Mouse (Mus musculus) embryonic facial prominence, embryonic 11.5 days (tissue): ENCODE data around the gene Galnt17. TPM values are rescaled to one million over a fixed set of nuclear protein-coding genes. Genes with fewer than 3 reads are reported as not detected.

Source experiments
- ATAC-seq: fragments of 200-750 bp; cut with Nextera tagmentation; replicated peaks from 2 replicates; pipeline ENCODE4 v1.8.0; 2017; ENCODE audit warnings: low read depth; ENCODE audit not compliant: insufficient number of reproducible peaks, low FRiP score, low TSS enrichment
- DNase-seq: peaks from one replicate; pipeline ENCODE4 v3.0.0-alpha.2; 2015; ENCODE audit warnings: low spot score
- H3K27ac ChIP-seq: fragments of 300-500 bp; sonication (generic); replicated peaks from 2 replicates; pipeline ENCODE4 v1.5.1; 2014; ENCODE audit warnings: mild to moderate bottlenecking, low read depth, low read length, control low read depth
- H3K27me3 ChIP-seq: fragments of 300-500 bp; sonication (generic); 2 replicates; pipeline ENCODE4 v1.6.1; 2014; ENCODE audit warnings: mild to moderate bottlenecking, low read length, moderate library complexity, mixed read lengths; ENCODE audit not compliant: control insufficient read depth, insufficient read depth
- H3K36me3 ChIP-seq: fragments of 300-500 bp; sonication (generic); replicated peaks from 2 replicates; pipeline ENCODE4 v1.6.1; 2014; ENCODE audit warnings: low read depth, mild to moderate bottlenecking, low read length, moderate library complexity, mixed read lengths; ENCODE audit not compliant: control insufficient read depth, insufficient read depth
- H3K4me1 ChIP-seq: fragments of 300-500 bp; sonication (generic); 2 replicates; pipeline ENCODE4 v1.6.1; 2014; ENCODE audit warnings: low read length, mixed read lengths; ENCODE audit not compliant: control insufficient read depth, insufficient read depth
- H3K4me2 ChIP-seq: fragments of 300-500 bp; sonication (generic); 2 replicates; pipeline ENCODE4 v1.6.1; 2014; ENCODE audit warnings: low read depth, mild to moderate bottlenecking, control low read depth, low read length, moderate library complexity
- H3K4me3 ChIP-seq: fragments of 300-500 bp; sonication (generic); 2 replicates; pipeline ENCODE4 v1.5.1; 2014; ENCODE audit warnings: low read depth, low read length, control low read depth
- H3K9ac ChIP-seq: fragments of 300-500 bp; sonication (generic); replicated peaks from 2 replicates; pipeline ENCODE4 v1.6.1; 2014; ENCODE audit warnings: mild to moderate bottlenecking, control low read depth, low read length
- H3K9me3 ChIP-seq: fragments of 300-500 bp; sonication (generic); replicated peaks from 2 replicates; pipeline ENCODE4 v1.6.1; 2016; ENCODE audit warnings: mild to moderate bottlenecking, low read length, inconsistent platforms, mixed read lengths; ENCODE audit not compliant: control insufficient read depth
- WGBS: fragments of 180-500 bp; shearing (Covaris S2); extraction: QIAGEN DNeasy Blood & Tissue Kit; methylation state at CpG from one replicate; pipeline ENCODE4 v1.1.7; 2014; 5-methylcytosine and 5-hydroxymethylcytosine counted together
- polyA plus RNA-seq: library from polyadenylated mRNA; unstranded; fragments of >200 nt; fragmentation: Nextera tagmentation; extraction: Ambion mirVana; gene quantifications from 2 replicates; pipeline ENCODE4 v1.2.1, GENCODE M21; 2014

Gene Galnt17
- 0.79 and 1.1 TPM in 2 replicates for polyA plus RNA-seq

DNA sequence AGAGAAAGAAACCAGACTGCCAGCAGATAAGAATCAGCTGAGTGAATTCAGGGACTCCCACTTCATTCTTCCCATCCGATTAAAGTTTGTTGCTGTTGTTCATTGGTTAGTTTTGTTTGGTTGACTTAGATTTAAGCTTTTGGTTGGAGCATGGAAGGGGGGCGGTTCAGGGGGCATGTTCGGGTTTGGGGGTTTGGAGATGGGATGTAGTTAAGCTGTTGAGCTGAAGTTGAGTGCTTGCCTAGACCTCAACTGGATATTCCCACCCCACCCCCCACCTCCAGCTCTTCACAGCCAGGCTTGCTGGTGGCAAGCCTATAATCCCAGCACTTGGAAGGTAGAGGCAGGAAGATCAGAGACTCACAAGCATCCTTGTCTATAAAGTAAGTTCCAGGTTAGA is at the start of gene Galnt17:
TSS of gene Galnt17 (minus strand) at position 101 of the 400 bp plus-strand sequence.
- Histone ChIP-seq H3K4me3 (peak within 1 kb of the TSS; percentile 51), H3K27ac (0 out of 2 replicates have a peak within 1 kb of the TSS, but pooled peaks have one; percentile 35), H3K9ac (peak within 1 kb of the TSS; percentile 58), H3K27me3 (peaks cover 23% of the 10 kb centered on the region), H3K9me3 (no peaks in the 10 kb centered on the region), H3K4me1 (peaks cover 6% of the 10 kb centered on the region), H3K4me2 (peak within 1 kb of the TSS; percentile 93), H3K36me3 (no peaks in the 10 kb centered on the region)
- 43% methylated on average over 3 of the region's 3 CpGs for WGBS
- DNase-seq (no peak), ATAC-seq (no peak)

DNA sequence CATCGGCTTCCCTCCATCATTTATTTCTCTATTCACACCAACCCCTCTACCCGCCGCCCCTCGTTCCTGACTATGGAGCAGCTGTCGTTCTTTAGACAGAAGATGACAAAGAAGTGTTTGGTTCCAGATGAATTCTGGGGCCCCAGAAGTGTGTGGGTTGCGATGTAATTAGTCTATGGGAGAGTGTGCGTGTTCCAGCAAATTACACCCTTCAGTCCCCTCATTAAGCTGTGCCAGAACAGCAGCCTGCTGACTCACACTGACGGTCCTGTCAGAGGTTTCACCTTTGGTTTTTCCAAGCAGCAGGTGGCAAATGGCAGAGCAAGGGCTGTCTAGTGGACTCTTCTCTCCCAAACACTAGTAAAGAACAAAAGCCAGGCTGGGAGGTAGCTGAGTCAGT is 26.2 kb upstream of the Galnt17 start:
- Histone ChIP-seq H3K36me3 (no peaks in the 10 kb centered on the region), H3K9ac (no peak overlapping the region), H3K4me1 (no peaks in the 10 kb centered on the region), H3K4me3 (no peak overlapping the region), H3K27me3 (no peaks in the 10 kb centered on the region), H3K4me2 (no peak overlapping the region), H3K9me3 (no peaks in the 10 kb centered on the region), H3K27ac (no peak overlapping the region)
- no peak for DNase-seq
- 80% methylated on average over 8 of the region's 8 CpGs for WGBS
- ATAC-seq = no peak

DNA sequence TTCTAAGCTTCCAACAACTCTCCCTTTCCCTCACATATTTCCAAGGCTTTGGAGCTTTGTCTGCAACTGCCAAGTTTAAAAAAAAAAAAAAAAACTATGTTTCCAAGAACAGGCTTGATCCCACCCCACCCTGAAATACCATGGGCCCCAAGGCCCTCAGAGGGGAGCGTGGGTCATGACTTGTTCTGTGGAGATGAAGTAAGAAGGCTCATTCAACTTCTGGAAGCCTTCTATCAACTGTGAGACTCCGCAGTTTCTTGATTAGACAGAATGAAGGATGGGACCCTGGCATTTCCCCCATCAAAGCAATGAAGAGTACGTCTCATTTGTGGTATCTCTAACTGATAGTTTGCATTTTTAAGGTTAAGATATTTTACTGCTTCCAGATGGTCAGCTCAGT is 13.0 kb upstream of the Galnt17 start:
- H3K36me3 ChIP-seq = no peaks in the 10 kb centered on the region
- no peak overlapping the region for H3K27ac ChIP-seq
- no peaks in the 10 kb centered on the region for H3K27me3 ChIP-seq
- H3K4me1 ChIP-seq = no peaks in the 10 kb centered on the region
- no peak for ATAC-seq
- H3K4me2 ChIP-seq = no peak overlapping the region
- no peak for DNase-seq
- no peaks in the 10 kb centered on the region for H3K9me3 ChIP-seq
- H3K9ac ChIP-seq = no peak overlapping the region
- whole genome bisulfite sequencing = 77% methylated on average over 3 of the region's 3 CpGs
- H3K4me3 ChIP-seq = no peak overlapping the region

DNA sequence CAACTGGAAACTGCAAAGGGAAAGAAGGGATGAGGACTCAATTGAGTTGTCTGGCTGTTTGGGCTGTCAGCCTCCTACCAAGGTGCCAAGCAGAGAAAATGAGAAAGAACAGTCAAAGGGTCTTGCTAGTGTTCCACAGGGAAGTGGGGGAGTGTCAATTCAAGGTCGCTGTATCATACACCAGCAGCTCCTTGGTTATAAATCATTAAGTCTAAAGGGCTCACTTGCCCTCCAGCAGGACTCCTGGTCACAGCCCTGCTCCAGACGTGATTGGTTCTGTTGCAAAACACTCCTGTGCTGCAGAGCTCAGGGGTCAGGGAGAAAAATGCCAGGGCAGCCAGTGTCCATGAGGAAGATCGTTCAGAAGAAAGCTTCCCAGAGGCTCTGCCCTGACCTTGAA is 11.3 kb upstream of the Galnt17 start:
- Histone ChIP-seq H3K36me3 (no peaks in the 10 kb centered on the region), H3K9ac (no peak overlapping the region), H3K27ac (no peak overlapping the region), H3K4me2 (no peak overlapping the region), H3K4me1 (no peaks in the 10 kb centered on the region), H3K9me3 (no peaks in the 10 kb centered on the region), H3K4me3 (no peak overlapping the region), H3K27me3 (no peaks in the 10 kb centered on the region)
- DNase-seq (no peak), ATAC-seq (no peak)
- 49% methylated on average over 3 of the region's 3 CpGs for WGBS

DNA sequence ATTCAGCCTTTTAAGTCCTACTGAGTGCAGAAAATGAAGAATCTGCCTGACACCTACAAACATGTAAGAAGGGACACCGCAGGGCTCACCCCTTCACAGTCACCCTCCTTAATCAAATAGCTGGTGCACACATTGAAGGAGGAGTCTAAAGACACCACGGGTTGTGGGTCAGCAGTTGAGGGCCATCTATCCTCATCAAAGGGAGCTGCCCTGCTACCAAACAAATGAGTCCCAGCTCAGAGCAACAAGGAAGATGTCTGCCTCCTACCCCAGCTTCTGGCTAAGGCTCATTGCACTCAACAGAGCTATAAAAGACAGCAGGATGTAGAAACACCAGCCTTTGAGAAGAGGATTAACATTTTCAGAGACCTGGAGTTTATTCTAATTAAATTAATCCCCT is 10.8 kb upstream of the Galnt17 start:
- ATAC-seq (no peak), DNase-seq (no peak)
- WGBS = 62% methylated on average over 2 of the region's 2 CpGs
- H3K4me2 ChIP-seq = no peak overlapping the region
- H3K36me3 ChIP-seq = no peaks in the 10 kb centered on the region
- H3K27me3 ChIP-seq = no peaks in the 10 kb centered on the region
- no peak overlapping the region for H3K9ac ChIP-seq
- no peak overlapping the region for H3K27ac ChIP-seq
- no peak overlapping the region for H3K4me3 ChIP-seq
- H3K4me1 ChIP-seq = no peaks in the 10 kb centered on the region
- no peaks in the 10 kb centered on the region for H3K9me3 ChIP-seq

DNA sequence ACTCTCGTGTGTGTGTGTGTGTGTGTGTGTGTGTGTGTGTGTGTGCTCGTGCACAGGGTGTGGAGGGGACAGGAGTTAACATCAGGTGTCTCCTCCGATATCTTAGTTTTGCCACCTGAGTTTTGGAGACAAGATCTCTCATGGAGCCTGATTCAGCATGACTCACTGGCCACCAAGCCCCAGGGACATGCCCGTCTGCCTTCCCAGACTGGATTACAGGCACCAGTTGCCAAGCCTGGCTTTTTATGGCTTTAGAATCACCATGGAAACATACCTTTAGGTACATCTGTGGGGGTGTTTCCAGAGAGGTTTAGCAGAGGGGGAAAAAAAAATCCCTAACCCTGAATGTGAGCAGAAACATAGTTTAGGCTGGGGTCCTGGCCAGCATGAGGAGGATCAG is 6.7 kb upstream of the Galnt17 start:
- Histone ChIP-seq H3K9ac (no peak overlapping the region), H3K4me1 (no peaks in the 10 kb centered on the region), H3K4me2 (no peak overlapping the region), H3K4me3 (no peak overlapping the region), H3K36me3 (no peaks in the 10 kb centered on the region), H3K9me3 (no peaks in the 10 kb centered on the region), H3K27me3 (no peaks in the 10 kb centered on the region), H3K27ac (no peak overlapping the region)
- ATAC-seq (no peak), DNase-seq (no peak)
- WGBS = 74% methylated on average over 4 of the region's 4 CpGs

DNA sequence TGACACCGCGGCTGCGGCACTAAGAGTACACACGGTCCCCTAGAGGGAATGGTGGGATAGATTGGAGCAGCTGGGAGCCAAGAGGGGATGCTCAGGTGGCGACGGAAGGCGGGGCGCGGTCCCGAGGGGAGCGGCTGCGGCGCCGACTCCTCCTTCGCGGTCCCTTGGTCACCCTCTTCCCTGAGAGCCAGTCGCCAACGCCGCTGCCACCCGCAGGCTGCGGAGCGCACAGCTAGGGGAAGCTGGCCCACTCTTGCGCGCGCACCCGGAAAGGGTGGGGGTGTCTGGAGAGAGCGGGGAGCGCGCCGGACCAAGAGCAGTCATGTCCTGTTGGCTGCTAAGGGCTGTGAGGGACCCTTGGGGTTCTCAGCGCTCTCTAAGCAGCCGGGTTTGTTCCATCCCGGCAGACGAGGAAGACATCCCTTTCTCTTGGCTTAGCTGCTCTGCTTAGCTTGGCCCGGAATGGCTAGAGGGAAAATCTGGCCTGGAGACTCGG is 593 bp downstream of the Galnt17 start:
- Histone ChIP-seq H3K4me2 (peak overlapping the region; percentile 93), H3K4me1 (peaks cover 6% of the 10 kb centered on the region), H3K4me3 (peak overlapping the region; percentile 51), H3K9ac (peak overlapping the region; percentile 58), H3K27me3 (peaks cover 23% of the 10 kb centered on the region), H3K9me3 (no peaks in the 10 kb centered on the region), H3K27ac (0 out of 2 replicates have a peak overlapping the region, but pooled peaks have one; percentile 35), H3K36me3 (no peaks in the 10 kb centered on the region)
- under 1% methylated on average over 36 of the region's 36 CpGs for WGBS
- ATAC-seq (peak; percentile 87), DNase-seq (peak; percentile 84)

DNA sequence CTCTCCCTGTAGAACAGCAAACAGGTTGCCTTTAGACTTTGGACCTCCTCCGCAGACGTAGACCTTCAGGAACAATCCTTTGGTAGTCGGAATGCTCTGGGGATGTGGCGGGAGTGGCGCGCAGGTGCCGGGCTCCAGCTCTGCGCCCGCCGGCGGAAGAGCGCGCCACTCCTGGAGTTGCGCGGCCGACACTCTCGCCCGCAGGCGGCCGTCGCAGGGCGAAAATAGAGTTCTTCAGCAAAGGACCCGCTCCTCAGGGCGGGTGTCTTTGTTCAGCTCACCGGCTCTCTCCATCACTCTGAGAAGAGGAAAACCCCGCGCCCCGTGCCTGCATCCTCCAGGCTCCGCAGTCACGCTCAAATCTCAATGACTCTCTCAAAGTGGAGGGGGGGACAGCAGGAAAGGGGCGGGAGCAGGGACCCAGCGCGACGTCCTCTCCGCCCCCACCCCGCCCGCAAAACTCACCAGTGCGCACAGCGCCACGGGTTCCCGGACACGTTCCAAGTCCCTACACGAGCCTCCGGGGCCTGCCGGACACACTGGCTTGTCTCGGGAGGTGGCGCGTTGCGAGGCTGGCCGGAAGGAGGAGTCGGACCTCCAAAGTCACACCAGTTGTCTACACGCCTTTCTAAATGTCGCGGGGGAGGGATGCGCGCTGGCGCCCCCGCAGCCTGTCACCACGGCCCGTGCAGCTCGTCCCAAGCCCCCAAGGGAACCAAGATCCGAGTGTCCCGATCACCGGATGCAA is 1.2 kb downstream of the Galnt17 start:
- peak overlapping the region; percentile 58 for H3K9ac ChIP-seq
- WGBS = under 1% methylated on average over 64 of the region's 64 CpGs
- H3K36me3 ChIP-seq = no peaks in the 10 kb centered on the region
- DNase-seq (peak; percentile 36), ATAC-seq (peak; percentile 19; the same call in 1 of the 2 replicates)
- no peak overlapping the region for H3K27ac ChIP-seq
- H3K4me1 ChIP-seq = peaks cover 6% of the 10 kb centered on the region
- H3K4me3 ChIP-seq = peak overlapping the region; percentile 51
- H3K9me3 ChIP-seq = no peaks in the 10 kb centered on the region
- peak overlapping the region; percentile 93 for H3K4me2 ChIP-seq
- H3K27me3 ChIP-seq = peaks cover 23% of the 10 kb centered on the region
